Mouse (Mus musculus) left cerebral cortex, adult 9 months (tissue): ENCODE measurements at regions not wholly inside any gene's neighbourhood (a gene's known extent, or its start where the extent isn't known, plus 50 kb on each side); places are given as distances from the start of the nearest gene placed in this dataset.

Experiments used
- DNase-seq, 2 experiments: peaks; one replicate each; pipeline ENCODE4 v3.0.0; 2022; ENCODE audit warnings: low spot score in 2 of 2

DNA sequence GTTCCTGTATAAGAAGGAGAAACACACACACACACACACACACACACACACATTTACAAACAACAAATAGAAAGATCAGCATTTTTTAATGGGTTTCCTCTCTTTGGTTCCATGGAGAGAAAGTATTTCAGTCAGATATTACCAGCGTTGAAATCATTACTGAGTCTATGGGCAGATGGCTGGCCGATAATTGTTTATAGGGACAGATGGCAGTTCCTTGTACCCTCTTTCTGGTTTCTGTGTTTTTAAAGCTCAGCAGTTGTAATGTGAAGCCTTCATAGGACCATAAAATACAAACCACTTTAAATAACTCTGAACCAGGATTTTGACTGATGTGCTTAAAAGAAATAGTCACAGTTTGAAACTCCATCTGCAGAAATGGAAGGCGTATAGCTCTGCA is 487.5 kb upstream of the Cypt14 start:
- DNase-seq = peak in 1 of 2 experiments; percentile 19

DNA sequence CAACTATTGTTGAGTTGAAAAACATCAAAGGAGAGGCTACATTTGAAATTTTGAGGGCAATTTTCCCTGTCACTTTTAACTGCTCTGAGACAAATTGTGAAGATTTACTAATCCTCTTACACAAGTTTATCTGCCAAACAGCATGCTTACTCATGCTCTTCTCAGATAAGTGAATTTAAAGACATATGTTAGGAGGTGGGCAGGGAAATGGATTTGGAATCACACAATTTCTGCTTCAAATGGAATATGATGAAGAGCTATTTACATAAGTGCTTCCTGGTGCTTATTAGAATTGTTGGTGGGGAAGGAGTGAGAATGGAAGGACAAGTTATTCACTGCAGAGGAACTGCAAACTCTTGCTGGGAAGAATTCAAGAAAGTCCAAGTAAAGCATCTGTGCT is 473.2 kb upstream of the Cypt14 start:
- peak in 1 of 2 experiments; percentile 13 for DNase-seq
